ENCODE assay signal across 17 mouse cellular contexts in the genomic region with DNA sequence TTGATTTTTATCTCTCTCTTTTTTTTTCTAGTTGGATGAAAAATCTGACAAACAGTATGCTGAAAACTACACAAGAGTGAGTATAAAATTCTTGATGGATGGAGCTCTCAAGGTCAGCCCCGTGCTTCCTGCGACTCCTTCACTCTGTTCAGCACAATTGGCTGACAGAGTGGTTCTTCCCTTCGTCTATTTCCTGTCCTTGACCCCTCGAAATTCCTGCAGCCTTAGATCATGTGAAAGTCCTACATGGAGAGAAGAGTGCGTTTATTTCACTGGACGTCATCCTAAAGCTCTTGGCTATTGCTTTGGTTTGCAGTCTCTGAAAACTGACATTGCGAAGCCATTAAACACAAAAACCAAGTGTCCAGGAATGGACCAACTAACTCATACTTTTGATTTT.
DNase-seq lines count a peak whose midpoint lies in the region; ATAC-seq and TF ChIP-seq lines count a peak whose summit lies in the region.
"Had no signal": no experiment of that assay in that cellular context is flagged by ENCODE, and none has a peak within 500 bp of the region (broad histone marks: within the 10 kb centered on the region; RNA-seq: fewer than 3 reads in every experiment).

No protein-coding gene starts in this region.

- H3K4me1 ChIP-seq in heart, postnatal 0 days (ENCODE audit: control insufficient read depth, insufficient read depth) = no peaks in the 10 kb centered on the region
- H3K4me1 ChIP-seq in heart, embryonic 10.5 days = no peaks in the 10 kb centered on the region
- H3K4me1 ChIP-seq: embryonic facial prominence, embryonic 15.5 days had no signal

- WGBS in heart, postnatal 0 days = 53% methylated on average over 7 of the region's 7 CpGs
- WGBS in heart, embryonic 10.5 days = 74% methylated on average over 7 of the region's 7 CpGs

- H3K9ac ChIP-seq in heart, postnatal 0 days (replicated peaks; ENCODE audit: low read depth, low read length) = no peak overlapping the region
- H3K9ac ChIP-seq: embryonic facial prominence, embryonic 15.5 days; forebrain, embryonic 15.5 days; hindbrain, embryonic 15.5 days had no signal

- peaks cover 59% of the 10 kb centered on the region for H3K36me3 ChIP-seq in heart, postnatal 0 days (replicated peaks; ENCODE audit: control insufficient read depth, insufficient read depth, low read length)
- H3K36me3 ChIP-seq in heart, embryonic 10.5 days = peaks cover 41% of the 10 kb centered on the region

- no peak overlapping the region for H3K4me2 ChIP-seq in heart, postnatal 0 days (ENCODE audit: low read depth, low read length)
- H3K4me2 ChIP-seq: embryonic facial prominence, embryonic 15.5 days; forebrain, embryonic 15.5 days; hindbrain, embryonic 15.5 days had no signal

- H3K9me3 ChIP-seq in heart, postnatal 0 days (replicated peaks; ENCODE audit: control insufficient read depth, low read length) = no peaks in the 10 kb centered on the region
- no peaks in the 10 kb centered on the region for H3K9me3 ChIP-seq in heart, embryonic 10.5 days
- H3K9me3 ChIP-seq: embryonic facial prominence, embryonic 15.5 days; forebrain, embryonic 15.5 days; hindbrain, embryonic 15.5 days had no signal

- no peak for TF ChIP-seq CTCF in heart, postnatal 0 days (IDR thresholded peaks at IDR 0.05; ENCODE audit: low read depth)

- no peak overlapping the region for H3K4me3 ChIP-seq in heart, postnatal 0 days (ENCODE audit: low read depth, low read length)
- no peak overlapping the region for H3K4me3 ChIP-seq in heart, embryonic 10.5 days
- H3K4me3 ChIP-seq: embryonic facial prominence, embryonic 15.5 days; forebrain, embryonic 15.5 days; hindbrain, embryonic 15.5 days had no signal

- TF ChIP-seq EP300 in heart, postnatal 0 days (IDR thresholded peaks at IDR 0.05; ENCODE audit: low read depth) = no peak

- DNase-seq in adrenal gland, adult 2 months = peak; percentile 52
- DNase-seq in adrenal gland, postnatal 25 days = no peak
- DNase-seq in heart, postnatal 0 days (ENCODE audit: low spot score) = peak; percentile 35
- DNase-seq in heart, embryonic 10.5 days (ENCODE audit: low spot score) = no peak
- DNase-seq in kidney, postnatal 14 days = peak; percentile 49
- no peak for DNase-seq in kidney, adult 9 months
- DNase-seq in heart, postnatal 4 days = peak; percentile 25
- DNase-seq: cerebellum, adult 11 months; cerebellum, adult 9-11 months; gastrocnemius, postnatal 10 days; layer of hippocampus, postnatal 36 days; midbrain, embryonic 14.5 days; thymus, adult 18-20 months; thymus, postnatal 4 days had no signal

- H3K27ac ChIP-seq in heart, postnatal 0 days (ENCODE audit: low read depth) = peak overlapping the region; percentile 30; the same call in 1 of the 2 replicates
- no peak overlapping the region for H3K27ac ChIP-seq in heart, embryonic 10.5 days
- H3K27ac ChIP-seq: embryonic facial prominence, embryonic 15.5 days; forebrain, embryonic 15.5 days; hindbrain, embryonic 15.5 days had no signal

- ATAC-seq in heart, postnatal 0 days (ENCODE audit: insufficient read depth, low read depth) = peak; percentile 33; the same call in 1 of the 2 replicates
- ATAC-seq: forebrain, embryonic 15.5 days had no signal

- H3K27me3 ChIP-seq in heart, postnatal 0 days (ENCODE audit: control insufficient read depth, insufficient read depth, low read length) = no peaks in the 10 kb centered on the region
- H3K27me3 ChIP-seq in heart, embryonic 10.5 days (ENCODE audit: insufficient read depth, poor library complexity, severe bottlenecking) = no peaks in the 10 kb centered on the region; the same call in 1 of the 2 replicates
- H3K27me3 ChIP-seq: embryonic facial prominence, embryonic 15.5 days; forebrain, embryonic 15.5 days; hindbrain, embryonic 15.5 days had no signal

Comparison
In these comparisons a context has a peak if more than half of its experiments do, and no peak if none do; other contexts are left out.
1. DNase-seq: peak in adrenal gland, adult 2 months (single experiment), heart, postnatal 0 days (single experiment), kidney, postnatal 14 days (single experiment) and heart, postnatal 4 days (single experiment); none in adrenal gland, postnatal 25 days (single experiment), heart, embryonic 10.5 days (single experiment) and kidney, adult 9 months (single experiment).